Mouse (Mus musculus) heart, embryonic 15.5 days (tissue): ENCODE measurements around the gene Gm13124. TPM values are rescaled to one million over a fixed set of nuclear protein-coding genes. Genes with fewer than 3 reads are reported as not detected.
"Not testable (repeated sequence)": the region's sequence is repeated elsewhere in the genome, so short reads cannot be mapped to it uniquely, and the experiment has no call there.

Experiments
- ATAC-seq: fragments of 200-750 bp; cut with Nextera tagmentation; replicated peaks from 2 replicates; pipeline ENCODE4 v1.8.0; 2017; ENCODE audit warnings: low read depth, moderate TSS enrichment; ENCODE audit not compliant: insufficient number of reproducible peaks, insufficient read depth, low FRiP score
- H3K27ac ChIP-seq: fragments of 300-500 bp; sonication (generic); 2 replicates; pipeline ENCODE4 v1.5.1; 2015; ENCODE audit warnings: mild to moderate bottlenecking, inconsistent platforms
- H3K27me3 ChIP-seq: fragments of 300-500 bp; sonication (generic); 2 replicates; pipeline ENCODE4 v1.6.1; 2015; ENCODE audit warnings: inconsistent platforms
- H3K36me3 ChIP-seq: fragments of 300-500 bp; sonication (generic); 2 replicates; pipeline ENCODE4 v1.6.1; 2015; ENCODE audit warnings: mild to moderate bottlenecking, inconsistent platforms
- H3K4me1 ChIP-seq: fragments of 300-500 bp; sonication (generic); replicated peaks from 2 replicates; pipeline ENCODE4 v1.6.1; 2015; ENCODE audit warnings: inconsistent platforms
- H3K4me2 ChIP-seq: fragments of 300-500 bp; sonication (generic); 2 replicates; pipeline ENCODE4 v1.6.1; 2015; ENCODE audit warnings: inconsistent platforms, mild to moderate bottlenecking, moderate library complexity
- H3K4me3 ChIP-seq: fragments of 300-500 bp; sonication (generic); 2 replicates; pipeline ENCODE4 v1.5.1; 2015; ENCODE audit warnings: mild to moderate bottlenecking, inconsistent platforms
- H3K9ac ChIP-seq: fragments of 300-500 bp; sonication (generic); 2 replicates; pipeline ENCODE4 v1.6.1; 2015; ENCODE audit warnings: mild to moderate bottlenecking, inconsistent platforms
- H3K9me3 ChIP-seq: fragments of 300-500 bp; sonication (generic); replicated peaks from 2 replicates; pipeline ENCODE4 v1.6.1; 2016; ENCODE audit warnings: inconsistent platforms
- WGBS: fragments of 180-500 bp; shearing (Covaris S2); methylation state at CpG from one replicate; pipeline ENCODE4 v1.1.7; 2015; ENCODE audit warnings: mixed read lengths; 5-methylcytosine and 5-hydroxymethylcytosine counted together
- polyA plus RNA-seq: library from polyadenylated mRNA; unstranded; fragments of >200 nt; fragmentation: Nextera tagmentation; extraction: Ambion mirVana; gene quantifications from 2 replicates; pipeline ENCODE4 v1.2.1, GENCODE M21; 2015

Gene Gm13124
- not detected in 2 replicates for polyA plus RNA-seq

GRCm38 (mm10) chr4:144565034-144565433 is at the start of gene Gm13124:
TSS of gene Gm13124 (minus strand) at chr4:144565134.
- ATAC-seq: no peak
- H3K4me2 ChIP-seq: no peak within 1 kb of the TSS
- H3K9me3 ChIP-seq: no peaks in the 10 kb centered on the region; the same call in 1 of the 2 replicates
- H3K27me3 ChIP-seq: no peaks in the 10 kb centered on the region
- no peaks in the 10 kb centered on the region for H3K36me3 ChIP-seq
- H3K4me3 ChIP-seq: no peak within 1 kb of the TSS
- no peaks in the 10 kb centered on the region for H3K4me1 ChIP-seq
- no peak within 1 kb of the TSS for H3K9ac ChIP-seq
- WGBS: 84% methylated on average over 1 of the region's 1 CpGs
- H3K27ac ChIP-seq: no peak within 1 kb of the TSS

GRCm38 (mm10) chr4:144614586-144614985 is 49.7 kb upstream of the Gm13124 start:
- H3K27ac ChIP-seq: no peak overlapping the region
- H3K27me3 ChIP-seq: no peaks in the 10 kb centered on the region
- no peak overlapping the region for H3K4me3 ChIP-seq
- no peak for ATAC-seq
- no peaks in the 10 kb centered on the region for H3K4me1 ChIP-seq
- H3K9me3 ChIP-seq: no peaks in the 10 kb centered on the region
- H3K9ac ChIP-seq: no peak overlapping the region
- H3K4me2 ChIP-seq: no peak overlapping the region
- no peaks in the 10 kb centered on the region for H3K36me3 ChIP-seq
- WGBS: 63% methylated on average over 1 of the region's 1 CpGs

- 30% methylated on average over 1 of the region's 1 CpGs for WGBS
- no peak within 1 kb of the TSS for H3K27ac ChIP-seq
- no peak within 1 kb of the TSS for H3K9ac ChIP-seq
- no peaks in the 10 kb centered on the region for H3K9me3 ChIP-seq
- no peak within 1 kb of the TSS for H3K4me2 ChIP-seq
- H3K36me3 ChIP-seq: no peaks in the 10 kb centered on the region
- H3K4me3 ChIP-seq: no peak within 1 kb of the TSS
- no peaks in the 10 kb centered on the region for H3K4me1 ChIP-seq
- no peaks in the 10 kb centered on the region for H3K27me3 ChIP-seq
- no peak for ATAC-seq
Observed at GRCm38 (mm10) chr4:144613407-144613806, 48.5 kb upstream of the Gm13124 start, which contains the start of gene Aadacl4. TSS of gene Aadacl4 (plus strand) at chr4:144613707.

- H3K4me1 ChIP-seq: no peaks in the 10 kb centered on the region
- 0 out of 2 replicates have a peak, but pooled peaks cover 6% of the 10 kb centered on the region for H3K9me3 ChIP-seq
- H3K36me3 ChIP-seq: no peaks in the 10 kb centered on the region
- H3K9ac ChIP-seq: no peak overlapping the region
- no peak overlapping the region for H3K27ac ChIP-seq
- H3K27me3 ChIP-seq: no peaks in the 10 kb centered on the region
- no peak overlapping the region for H3K4me3 ChIP-seq
- no peak overlapping the region for H3K4me2 ChIP-seq
- ATAC-seq: no peak
Observed at GRCm38 (mm10) chr4:144592790-144593189, 27.9 kb upstream of the Gm13124 start.

- not testable (repeated sequence) for H3K27me3 ChIP-seq, H3K4me1 ChIP-seq, H3K9me3 ChIP-seq, H3K4me2 ChIP-seq, H3K27ac ChIP-seq, H3K36me3 ChIP-seq, H3K4me3 ChIP-seq, H3K9ac ChIP-seq
- 0 out of 2 replicates have a peak, but pooled peaks have one; percentile 43 for ATAC-seq
- WGBS: 76% methylated on average over 12 of the region's 16 CpGs
Observed at GRCm38 (mm10) chr4:144586207-144586606, 21.3 kb upstream of the Gm13124 start.

GRCm38 (mm10) chr4:144567752-144568151 is 2.8 kb upstream of the Gm13124 start:
- Histone ChIP-seq H3K9me3 (no peaks in the 10 kb centered on the region), H3K4me3 (no peak overlapping the region), H3K27ac (no peak overlapping the region), H3K27me3 (no peaks in the 10 kb centered on the region), H3K4me1 (no peaks in the 10 kb centered on the region), H3K9ac (no peak overlapping the region), H3K4me2 (no peak overlapping the region), H3K36me3 (no peaks in the 10 kb centered on the region)
- no peak for ATAC-seq

GRCm38 (mm10) chr4:144561205-144561604 is 3.7 kb downstream of the Gm13124 start:
- H3K9me3 ChIP-seq: no peaks in the 10 kb centered on the region; the same call in 1 of the 2 replicates
- H3K4me3 ChIP-seq: no peak overlapping the region
- WGBS: 40% methylated on average over 2 of the region's 2 CpGs
- ATAC-seq: no peak
- H3K27me3 ChIP-seq: no peaks in the 10 kb centered on the region
- H3K4me2 ChIP-seq: no peak overlapping the region
- H3K36me3 ChIP-seq: no peaks in the 10 kb centered on the region
- no peak overlapping the region for H3K9ac ChIP-seq
- no peak overlapping the region for H3K27ac ChIP-seq
- H3K4me1 ChIP-seq: no peaks in the 10 kb centered on the region

GRCm38 (mm10) chr4:144559792-144560191 is 5.1 kb downstream of the Gm13124 start:
- H3K9me3 ChIP-seq: no peaks in the 10 kb centered on the region; the same call in 1 of the 2 replicates
- H3K4me1 ChIP-seq: no peaks in the 10 kb centered on the region
- H3K36me3 ChIP-seq: no peaks in the 10 kb centered on the region
- no peaks in the 10 kb centered on the region for H3K27me3 ChIP-seq
- H3K4me2 ChIP-seq: no peak overlapping the region
- no peak overlapping the region for H3K27ac ChIP-seq
- ATAC-seq: no peak
- H3K4me3 ChIP-seq: no peak overlapping the region
- H3K9ac ChIP-seq: no peak overlapping the region

GRCm38 (mm10) chr4:144551156-144551555 is 13.8 kb downstream of the Gm13124 start:
- H3K27ac ChIP-seq: no peak overlapping the region
- no peaks in the 10 kb centered on the region for H3K36me3 ChIP-seq
- no peaks in the 10 kb centered on the region for H3K9me3 ChIP-seq
- H3K9ac ChIP-seq: no peak overlapping the region
- no peak for ATAC-seq
- H3K27me3 ChIP-seq: no peaks in the 10 kb centered on the region
- no peak overlapping the region for H3K4me3 ChIP-seq
- H3K4me1 ChIP-seq: no peaks in the 10 kb centered on the region
- H3K4me2 ChIP-seq: no peak overlapping the region

GRCm38 (mm10) chr4:144545339-144545738 is 19.6 kb downstream of the Gm13124 start:
- H3K9me3 ChIP-seq, H3K4me2 ChIP-seq, H3K27me3 ChIP-seq, H3K4me1 ChIP-seq, H3K27ac ChIP-seq, ATAC-seq, H3K9ac ChIP-seq, H3K4me3 ChIP-seq, H3K36me3 ChIP-seq: not testable (repeated sequence)
- 87% methylated on average over 13 of the region's 13 CpGs for WGBS

- WGBS: 67% methylated on average over 1 of the region's 1 CpGs
- no peaks in the 10 kb centered on the region for H3K36me3 ChIP-seq
- no peak overlapping the region for H3K4me3 ChIP-seq
- no peak overlapping the region for H3K9ac ChIP-seq
- H3K4me2 ChIP-seq: no peak overlapping the region
- H3K9me3 ChIP-seq: no peaks in the 10 kb centered on the region
- H3K27me3 ChIP-seq: no peaks in the 10 kb centered on the region
- no peak overlapping the region for H3K27ac ChIP-seq
- H3K4me1 ChIP-seq: no peaks in the 10 kb centered on the region
- ATAC-seq: no peak
Observed at GRCm38 (mm10) chr4:144544689-144545088, 20.2 kb downstream of the Gm13124 start.

- no peak within 1 kb of the TSS for H3K27ac ChIP-seq
- ATAC-seq: no peak
- H3K9ac ChIP-seq: no peak within 1 kb of the TSS
- no peaks in the 10 kb centered on the region for H3K36me3 ChIP-seq
- WGBS: 67% methylated on average over 5 of the region's 5 CpGs
- H3K4me2 ChIP-seq: no peak within 1 kb of the TSS
- H3K4me1 ChIP-seq: no peaks in the 10 kb centered on the region
- no peaks in the 10 kb centered on the region for H3K27me3 ChIP-seq
- H3K4me3 ChIP-seq: no peak within 1 kb of the TSS
- H3K9me3 ChIP-seq: no peaks in the 10 kb centered on the region
Observed at GRCm38 (mm10) chr4:144519522-144519921, 45.4 kb downstream of the Gm13124 start, which contains the start of gene 9430007A20Rik. TSS of gene 9430007A20Rik (plus strand) at chr4:144519822.
